Mouse (Mus musculus) megakaryocyte, embryonic 14.5 days (primary cell): ENCODE results near the gene 0610030E20Rik.

ENCODE experiments used
- FLI1 ChIP-seq: IDR thresholded peaks from 2 replicates; pipeline ENCODE4 v1.6.1; 2012; ENCODE audit warnings: low read length, inconsistent platforms, mixed read lengths
- GATA1 ChIP-seq: IDR thresholded peaks from 3 replicates; pipeline ENCODE4 v1.6.1; 2012; ENCODE audit warnings: mixed read lengths, low read length, inconsistent platforms, borderline replicate concordance

GRCm38 (mm10) chr6:72388791-72389329, 41.7 kb downstream of the 0610030E20Rik start:
- TF ChIP-seq FLI1 (no peak), GATA1 (no peak)
